Mouse (Mus musculus) C2C12 (cell line): ENCODE data around the gene Pih1d1. TPM values are rescaled to one million over a fixed set of nuclear protein-coding genes. Genes with fewer than 3 reads are reported as not detected.

Source experiments
- H3K27me3 ChIP-seq: one replicate; pipeline ENCODE4 v1.6.1; 2011; ENCODE audit not compliant: control insufficient read depth, insufficient read depth, insufficient read length
- H3K36me3 ChIP-seq: one replicate; pipeline ENCODE4 v1.6.1; 2011; ENCODE audit not compliant: control insufficient read depth, insufficient read depth
- H3K4me3 ChIP-seq: one replicate; pipeline ENCODE4 v1.5.1; 2011; ENCODE audit warnings: mild to moderate bottlenecking, control low read depth; ENCODE audit not compliant: poor library complexity, insufficient read depth, severe bottlenecking
- H3K79me2 ChIP-seq: one replicate; pipeline ENCODE4 v1.6.1; 2011; ENCODE audit not compliant: control insufficient read depth, insufficient read depth
- H3K79me3 ChIP-seq: one replicate; pipeline ENCODE4 v1.6.1; 2011; ENCODE audit warnings: low read depth, control low read depth
- H3ac ChIP-seq: one replicate; pipeline ENCODE3; 2011; ENCODE audit warnings: low read depth; ENCODE audit not compliant: control insufficient read depth, insufficient read length
- CEBPB ChIP-seq: IDR thresholded peaks from one replicate; pipeline ENCODE4 v1.6.1; 2011; ENCODE audit warnings: low read depth, mild to moderate bottlenecking, control low read depth, moderate library complexity
- CTCF ChIP-seq: IDR thresholded peaks from one replicate; pipeline ENCODE4 v1.5.1; 2011; ENCODE audit not compliant: control insufficient read depth, insufficient read depth, insufficient read length
- FOSL1 ChIP-seq: IDR thresholded peaks from one replicate; pipeline ENCODE4 v1.8.0; 2011; ENCODE audit warnings: mild to moderate bottlenecking, low read length; ENCODE audit not compliant: poor library complexity, insufficient read depth, severe bottlenecking
- MAX ChIP-seq: IDR thresholded peaks from one replicate; pipeline ENCODE4 v1.6.1; 2011; ENCODE audit warnings: mild to moderate bottlenecking, control low read depth
- MYOD1 ChIP-seq: IDR thresholded peaks from one replicate; pipeline ENCODE4 v1.6.1; 2011; ENCODE audit warnings: low read depth; ENCODE audit not compliant: control insufficient read depth, insufficient read length
- MYOG ChIP-seq: IDR thresholded peaks from one replicate; pipeline ENCODE4 v1.6.1; 2011; ENCODE audit not compliant: control insufficient read depth, insufficient read length; ENCODE audit errors: extremely low read depth
- USF1 ChIP-seq: IDR thresholded peaks from one replicate; pipeline ENCODE4 v1.6.1; 2011; ENCODE audit warnings: low read depth, mild to moderate bottlenecking, control low read depth, moderate library complexity
- polyA plus RNA-seq: library from polyadenylated mRNA; unstranded; fragments of >200 nt; fragmentation: generic; extraction: Trizol; gene quantifications from one replicate; pipeline ENCODE4 v1.2.1, GENCODE M21; 2012; ENCODE audit warnings: missing spikeins

Pih1d1 gene
- polyA plus RNA-seq, 1 experiment = 129 TPM

DNA sequence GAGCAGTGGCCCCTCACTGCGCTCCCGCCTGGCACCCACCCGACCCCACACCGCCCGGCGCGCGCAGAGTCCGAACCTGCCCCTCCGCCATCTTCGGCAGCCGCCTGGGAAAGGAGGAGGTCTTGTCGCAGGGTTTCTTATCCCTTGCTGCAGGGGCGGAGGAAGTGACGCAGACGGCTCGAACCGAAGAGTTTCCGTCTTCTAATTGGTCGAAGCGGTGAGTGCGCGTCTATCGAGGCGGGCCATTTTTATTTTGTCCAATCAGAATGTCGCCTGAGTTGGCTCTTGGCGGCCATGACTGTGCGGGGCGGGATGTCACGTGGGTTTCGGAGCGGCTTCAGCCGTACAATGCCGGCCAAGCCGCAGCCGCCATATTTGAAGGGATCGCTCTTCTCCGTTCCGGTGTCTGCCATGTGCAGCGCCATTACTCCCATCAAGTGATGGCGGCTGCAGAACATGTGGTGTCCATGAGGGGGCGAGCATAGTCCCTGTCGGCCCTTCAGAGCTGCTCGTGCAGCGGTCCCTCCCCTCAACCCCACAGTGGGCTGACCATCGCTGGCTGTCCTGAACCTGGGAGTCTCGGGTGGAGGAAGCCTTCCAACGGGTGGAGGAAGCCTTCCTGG lies 25.4 kb upstream of the Pih1d1 start, which contains the start of gene Rpl13a:
Gene Rpl13a (minus strand): TSS at position 138 of the 623 bp plus-strand sequence.
- peak; percentile 75 for TF ChIP-seq CTCF
- peak; percentile 96 for TF ChIP-seq MAX
- peak; percentile 89 for TF ChIP-seq USF1
- TF ChIP-seq MYOG = no peak
- TF ChIP-seq CEBPB = no peak
- Histone ChIP-seq H3K27me3 (no peaks in the 10 kb centered on the region), H3K4me3 (peak within 1 kb of the TSS; percentile 95)

DNA sequence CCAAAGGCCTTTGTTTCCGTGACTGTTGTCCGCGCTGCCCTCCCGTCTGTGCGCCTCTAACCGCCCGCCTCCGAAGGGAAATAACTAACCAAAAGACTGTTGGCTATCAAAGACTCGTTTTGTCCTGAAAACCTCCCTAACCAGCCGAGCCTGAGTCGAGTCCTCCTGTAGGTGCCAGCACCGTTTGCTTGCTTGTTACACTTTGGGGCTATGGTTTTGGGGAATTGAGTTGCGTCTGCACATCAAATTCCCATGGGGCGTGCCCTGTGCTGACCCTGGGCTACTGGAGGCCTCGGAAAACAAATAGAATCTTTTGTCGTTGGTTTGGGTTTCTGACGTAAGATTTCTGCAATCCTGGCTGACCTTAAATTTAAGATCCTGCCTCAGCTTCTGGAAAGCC lies 24.8 kb upstream of the Pih1d1 start:
- TF ChIP-seq MAX = no peak
- no peak for TF ChIP-seq FOSL1
- peak; percentile 44 for TF ChIP-seq CEBPB
- no peak for TF ChIP-seq MYOD1
- TF ChIP-seq USF1 = no peak
- TF ChIP-seq CTCF = no peak
- TF ChIP-seq MYOG = no peak

More for the DNA sequence above, 25.4 kb upstream of the Pih1d1 start, which contains the start of gene Rpl13a:
- peak within 1 kb of the TSS; percentile 99 for H3ac ChIP-seq
- H3K36me3 ChIP-seq = peaks cover 37% of the 10 kb centered on the region
- H3K79me3 ChIP-seq = peaks cover 33% of the 10 kb centered on the region
- peaks cover 41% of the 10 kb centered on the region for H3K79me2 ChIP-seq

DNA sequence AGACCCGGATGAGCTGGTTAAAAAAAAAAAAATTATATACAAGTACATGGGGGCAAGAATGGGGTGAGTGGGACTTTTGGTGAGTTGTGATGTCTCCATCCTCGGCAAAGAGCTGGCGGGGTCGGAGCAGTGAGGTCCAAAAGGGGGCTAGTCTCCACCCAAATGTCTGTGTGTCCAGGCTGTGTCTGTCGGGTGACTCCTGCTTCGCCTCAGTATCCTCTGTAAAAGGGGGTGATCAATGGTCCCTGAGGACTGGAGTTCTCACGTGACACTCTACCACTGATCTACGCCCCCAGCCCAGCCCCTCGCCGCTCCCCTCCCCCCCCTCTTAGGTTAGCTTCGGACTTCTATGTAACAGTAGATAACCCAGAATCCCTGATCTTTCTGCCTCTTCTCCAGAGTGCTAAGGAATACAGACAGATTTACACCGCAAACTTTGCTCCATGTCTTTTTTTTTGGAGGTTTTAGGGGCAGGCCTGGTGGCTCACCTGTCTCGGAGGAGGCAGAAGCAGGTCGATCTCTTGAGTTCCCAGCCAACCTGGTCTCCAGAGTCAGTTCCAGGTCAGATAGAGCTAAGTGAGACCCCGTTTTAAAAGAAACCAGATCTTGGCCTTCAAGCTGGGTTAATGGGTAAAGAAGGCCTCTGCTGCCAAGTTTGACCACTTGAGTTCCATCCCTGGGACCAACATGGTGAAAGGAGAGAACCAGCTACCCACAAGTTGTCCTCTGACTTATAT lies 24.2 kb upstream of the Pih1d1 start:
- TF ChIP-seq USF1 = no peak
- no peak for TF ChIP-seq CEBPB
- no peak for TF ChIP-seq FOSL1
- TF ChIP-seq MYOG = no peak
- TF ChIP-seq CTCF = no peak
- no peak for TF ChIP-seq MAX
- no peak for TF ChIP-seq MYOD1
- Histone ChIP-seq H3K4me3 (peak overlapping the region; percentile 95), H3K27me3 (no peaks in the 10 kb centered on the region)

More for the DNA sequence above, 24.8 kb upstream of the Pih1d1 start:
- H3K79me3 ChIP-seq = peaks cover 29% of the 10 kb centered on the region
- H3K36me3 ChIP-seq = peaks cover 37% of the 10 kb centered on the region
- H3K4me3 ChIP-seq = peak overlapping the region; percentile 95
- H3K79me2 ChIP-seq = peaks cover 36% of the 10 kb centered on the region
- peak overlapping the region; percentile 68 for H3ac ChIP-seq
- H3K27me3 ChIP-seq = no peaks in the 10 kb centered on the region

DNA sequence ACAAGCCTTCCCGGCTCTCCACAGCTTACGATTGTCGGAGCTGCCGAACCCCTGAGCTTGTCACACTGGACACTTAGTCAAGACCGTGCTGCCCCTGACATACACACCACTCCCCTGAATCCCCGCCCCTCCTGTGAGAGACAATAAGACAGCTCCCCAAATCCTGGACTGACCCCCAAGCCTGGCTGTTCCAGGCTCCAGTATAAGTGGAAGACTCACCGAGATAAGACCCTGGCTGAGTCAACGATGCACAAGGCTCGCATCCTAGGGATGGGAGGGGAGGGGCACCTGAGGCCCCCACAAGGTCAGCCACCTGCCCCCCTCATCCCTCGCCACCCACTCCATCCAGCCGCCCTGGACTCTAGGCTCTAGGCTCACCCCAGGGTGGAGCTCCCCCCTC lies 22.3 kb upstream of the Pih1d1 start:
- Histone ChIP-seq H3K79me3 (peaks cover 15% of the 10 kb centered on the region), H3ac (no peak overlapping the region), H3K79me2 (peaks cover 18% of the 10 kb centered on the region), H3K36me3 (peaks cover 14% of the 10 kb centered on the region), H3K4me3 (no peak overlapping the region), H3K27me3 (no peaks in the 10 kb centered on the region)
- no peak for TF ChIP-seq MYOG
- TF ChIP-seq CTCF = no peak
- no peak for TF ChIP-seq CEBPB
- no peak for TF ChIP-seq FOSL1
- no peak for TF ChIP-seq MYOD1
- no peak for TF ChIP-seq USF1
- TF ChIP-seq MAX = no peak

More for the DNA sequence above, 24.2 kb upstream of the Pih1d1 start:
- Histone ChIP-seq H3K36me3 (peaks cover 33% of the 10 kb centered on the region), H3K79me3 (peaks cover 29% of the 10 kb centered on the region), H3ac (no peak overlapping the region), H3K79me2 (peaks cover 36% of the 10 kb centered on the region)

DNA sequence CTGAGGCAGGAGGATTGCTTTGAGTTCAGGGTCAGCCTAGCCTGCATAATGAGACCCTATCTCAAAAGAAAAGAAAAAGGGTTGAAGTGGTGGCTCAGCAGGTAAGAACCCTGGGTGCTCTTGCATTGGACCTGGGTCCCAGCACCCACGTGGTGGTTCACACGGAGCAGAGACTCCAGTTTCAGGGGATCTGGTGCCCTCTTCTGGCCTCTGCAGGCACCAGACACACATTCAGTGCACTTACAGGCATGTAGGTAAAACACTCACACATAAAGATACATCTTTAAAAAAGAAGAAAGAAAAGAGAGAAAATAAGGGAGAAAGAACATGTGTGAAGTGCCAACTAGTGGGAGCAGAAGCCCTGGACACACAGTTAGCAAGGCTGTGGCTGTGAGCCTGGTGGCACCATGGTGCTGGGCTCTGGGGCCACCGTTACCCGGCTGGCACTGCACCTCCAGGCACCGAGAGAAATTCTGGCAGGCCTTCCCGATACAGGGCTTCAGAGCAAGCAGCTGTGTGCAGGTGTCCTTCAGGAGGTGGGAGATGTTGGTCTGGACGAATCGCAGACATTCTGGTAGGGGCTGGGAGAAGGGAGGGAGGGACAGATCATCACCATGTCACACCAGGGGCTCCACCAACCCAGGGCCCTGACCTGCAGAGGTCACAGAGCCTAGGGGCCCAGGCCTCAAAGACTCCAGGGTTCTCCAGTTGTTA lies 20.5 kb upstream of the Pih1d1 start:
- Histone ChIP-seq H3K79me3 (no peaks in the 10 kb centered on the region), H3K79me2 (peaks cover under 1% of the 10 kb centered on the region), H3K4me3 (no peak overlapping the region), H3ac (no peak overlapping the region), H3K27me3 (no peaks in the 10 kb centered on the region), H3K36me3 (no peaks in the 10 kb centered on the region)
- TF ChIP-seq CTCF = no peak
- no peak for TF ChIP-seq CEBPB
- TF ChIP-seq USF1 = no peak
- TF ChIP-seq MYOD1 = no peak
- TF ChIP-seq MAX = no peak
- no peak for TF ChIP-seq MYOG
